Mouse (Mus musculus) lung, adult 2 months (tissue): ENCODE measurements at regions not wholly inside any gene's neighbourhood (a gene's known extent, or its start where the extent isn't known, plus 50 kb on each side); places are given as distances from the start of the nearest gene placed in this dataset.

ENCODE experiments used
- CTCF ChIP-seq: fragments of 200-500 bp; IDR thresholded peaks from 2 replicates; pipeline ENCODE4 v1.5.1; 2011; ENCODE audit warnings: mild to moderate bottlenecking, low read length, control low read depth; ENCODE audit not compliant: insufficient read depth
- POLR2A ChIP-seq: fragments of 200-500 bp; IDR thresholded peaks from 2 replicates; pipeline ENCODE4 v1.6.1; 2011; ENCODE audit warnings: low read depth, mild to moderate bottlenecking, control low read depth, low read length, borderline replicate concordance; ENCODE audit errors: extremely low read depth

DNA sequence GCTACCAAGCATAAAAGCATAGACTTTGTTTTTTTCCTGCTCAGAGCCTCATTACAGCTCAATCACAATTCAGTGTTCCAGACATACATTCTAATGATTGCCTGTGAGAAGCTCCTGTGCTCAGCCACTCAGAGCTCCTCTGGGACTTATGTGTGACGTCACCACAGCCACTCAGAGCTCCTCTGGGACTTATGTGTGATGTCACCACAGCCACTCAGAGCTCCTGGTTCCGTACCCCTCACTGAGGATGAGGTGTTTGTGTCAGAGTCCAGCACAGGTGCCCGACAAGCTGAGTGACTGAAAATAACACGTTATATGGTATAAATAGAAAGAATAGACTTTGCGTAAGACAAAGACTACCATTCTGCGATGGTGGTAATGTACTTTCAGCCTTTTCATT lies 215.8 kb downstream of the Hhipl2 start:
- no peak for TF ChIP-seq CTCF
- no peak for TF ChIP-seq POLR2A
